Mouse (Mus musculus) erythroblast, embryonic 14.5 days (primary cell): Measurements from ENCODE around the gene B4galt5.

ENCODE experiments used
- GATA1 ChIP-seq: IDR thresholded peaks from 2 replicates; pipeline ENCODE4 v1.6.1; 2012; ENCODE audit warnings: low read length, inconsistent platforms, mixed read lengths
- TAL1 ChIP-seq: IDR thresholded peaks from 3 replicates; pipeline ENCODE4 v1.6.1; 2012; ENCODE audit warnings: low read length, inconsistent platforms, mixed read lengths

- no peak for TF ChIP-seq GATA1
- TF ChIP-seq TAL1, result no peak
These were observed 34.5 kb downstream of the B4galt5 start for GRCm38 (mm10) chr2:167314491-167314890.
